Mouse (Mus musculus): ENCODE measurements around the gene Zfp366. TPM values are rescaled to one million over a fixed set of nuclear protein-coding genes. Genes with fewer than 3 reads are reported as not detected.

The Zfp366 gene
- polyA plus RNA-seq, 1 experiment from 2014 or later: 0.11 TPM

GRCm38 (mm10) chr13:99210837-99211236 lies 26.2 kb downstream of the Zfp366 start:
- H3K9me3 ChIP-seq (replicated peaks; ENCODE audit: control insufficient read depth, low read length): no peaks in the 10 kb centered on the region
- no peak for ATAC-seq (replicated peaks; ENCODE audit: insufficient number of reproducible peaks, low FRiP score, low TSS enrichment)

GRCm38 (mm10) chr13:99212976-99213375 lies 28.4 kb downstream of the Zfp366 start:
- Histone ChIP-seq H3K9ac (ENCODE audit: low read depth, low read length) (no peak overlapping the region), H3K4me3 (ENCODE audit: low read depth, low read length) (no peak overlapping the region), H3K4me2 (peak overlapping the region; percentile 14), H3K27me3 (ENCODE audit: control insufficient read depth, insufficient read depth, low read length) (no peaks in the 10 kb centered on the region), H3K36me3 (ENCODE audit: control insufficient read depth, insufficient read depth, low read length) (no peaks in the 10 kb centered on the region), H3K4me1 (ENCODE audit: control insufficient read depth, insufficient read depth, low read length) (peaks cover 5% of the 10 kb centered on the region; the same call in 1 of the 2 replicates), H3K27ac (ENCODE audit: low read depth, low read length) (no peak overlapping the region), H3K9me3 (replicated peaks; ENCODE audit: control insufficient read depth, low read length) (no peaks in the 10 kb centered on the region)
- WGBS (ENCODE audit: insufficient replicate concordance): 27% methylated on average over 5 of the region's 5 CpGs
- ATAC-seq (replicated peaks; ENCODE audit: insufficient number of reproducible peaks, low FRiP score, low TSS enrichment): no peak

More at GRCm38 (mm10) chr13:99210837-99211236, 26.2 kb downstream of the Zfp366 start:
- no peak overlapping the region for H3K9ac ChIP-seq (ENCODE audit: low read depth, low read length)
- H3K36me3 ChIP-seq (ENCODE audit: control insufficient read depth, insufficient read depth, low read length): no peaks in the 10 kb centered on the region
- H3K27me3 ChIP-seq (ENCODE audit: control insufficient read depth, insufficient read depth, low read length): no peaks in the 10 kb centered on the region
- 70% methylated on average over 5 of the region's 5 CpGs for WGBS (ENCODE audit: insufficient replicate concordance)
- H3K4me3 ChIP-seq (ENCODE audit: low read depth, low read length): no peak overlapping the region
- H3K4me2 ChIP-seq: no peak overlapping the region
- no peaks in the 10 kb centered on the region for H3K4me1 ChIP-seq (ENCODE audit: control insufficient read depth, insufficient read depth, low read length)
- no peak overlapping the region for H3K27ac ChIP-seq (ENCODE audit: low read depth, low read length)

GRCm38 (mm10) chr13:99216005-99216404 lies 31.4 kb downstream of the Zfp366 start:
- no peak overlapping the region for H3K27ac ChIP-seq (ENCODE audit: low read depth, low read length)
- H3K36me3 ChIP-seq (ENCODE audit: control insufficient read depth, insufficient read depth, low read length): no peaks in the 10 kb centered on the region
- no peak overlapping the region for H3K4me3 ChIP-seq (ENCODE audit: low read depth, low read length)
- 75% methylated on average over 2 of the region's 2 CpGs for WGBS (ENCODE audit: insufficient replicate concordance)
- no peak overlapping the region for H3K4me2 ChIP-seq
- no peaks in the 10 kb centered on the region for H3K27me3 ChIP-seq (ENCODE audit: control insufficient read depth, insufficient read depth, low read length)
- no peak overlapping the region for H3K9ac ChIP-seq (ENCODE audit: low read depth, low read length)
- ATAC-seq (replicated peaks; ENCODE audit: insufficient number of reproducible peaks, low FRiP score, low TSS enrichment): no peak
- peaks cover 5% of the 10 kb centered on the region; the same call in 1 of the 2 replicates for H3K4me1 ChIP-seq (ENCODE audit: control insufficient read depth, insufficient read depth, low read length)
- no peaks in the 10 kb centered on the region for H3K9me3 ChIP-seq (replicated peaks; ENCODE audit: control insufficient read depth, low read length)

GRCm38 (mm10) chr13:99217984-99218383 lies 33.4 kb downstream of the Zfp366 start:
- ATAC-seq (replicated peaks; ENCODE audit: insufficient number of reproducible peaks, low FRiP score, low TSS enrichment): no peak
- Histone ChIP-seq H3K9me3 (replicated peaks; ENCODE audit: control insufficient read depth, low read length) (no peaks in the 10 kb centered on the region), H3K4me3 (ENCODE audit: low read depth, low read length) (no peak overlapping the region), H3K36me3 (ENCODE audit: control insufficient read depth, insufficient read depth, low read length) (no peaks in the 10 kb centered on the region), H3K27ac (ENCODE audit: low read depth, low read length) (no peak overlapping the region), H3K4me2 (no peak overlapping the region), H3K4me1 (ENCODE audit: control insufficient read depth, insufficient read depth, low read length) (peaks cover 5% of the 10 kb centered on the region; the same call in 1 of the 2 replicates), H3K27me3 (ENCODE audit: control insufficient read depth, insufficient read depth, low read length) (no peaks in the 10 kb centered on the region), H3K9ac (ENCODE audit: low read depth, low read length) (no peak overlapping the region)
- 34% methylated on average over 4 of the region's 4 CpGs for WGBS (ENCODE audit: insufficient replicate concordance)

- no peaks in the 10 kb centered on the region for H3K27me3 ChIP-seq (ENCODE audit: control insufficient read depth, insufficient read depth, low read length)
- 86% methylated on average over 4 of the region's 4 CpGs for WGBS (ENCODE audit: insufficient replicate concordance)
- no peaks in the 10 kb centered on the region for H3K36me3 ChIP-seq (ENCODE audit: control insufficient read depth, insufficient read depth, low read length)
- H3K27ac ChIP-seq (ENCODE audit: low read depth, low read length): no peak overlapping the region
- no peak overlapping the region for H3K9ac ChIP-seq (ENCODE audit: low read depth, low read length)
- H3K4me3 ChIP-seq (ENCODE audit: low read depth, low read length): no peak overlapping the region
- H3K4me1 ChIP-seq (ENCODE audit: control insufficient read depth, insufficient read depth, low read length): peaks cover 5% of the 10 kb centered on the region; the same call in 1 of the 2 replicates
- no peak overlapping the region for H3K4me2 ChIP-seq
- H3K9me3 ChIP-seq (replicated peaks; ENCODE audit: control insufficient read depth, low read length): no peaks in the 10 kb centered on the region
- ATAC-seq (replicated peaks; ENCODE audit: insufficient number of reproducible peaks, low FRiP score, low TSS enrichment): no peak
Observed at GRCm38 (mm10) chr13:99219586-99219985, 35.0 kb downstream of the Zfp366 start.

GRCm38 (mm10) chr13:99221996-99222395 lies 37.4 kb downstream of the Zfp366 start:
- no peak for ATAC-seq (replicated peaks; ENCODE audit: insufficient number of reproducible peaks, low FRiP score, low TSS enrichment)
- peaks cover 7% of the 10 kb centered on the region for H3K4me1 ChIP-seq (ENCODE audit: control insufficient read depth, insufficient read depth, low read length)
- no peak overlapping the region for H3K27ac ChIP-seq (ENCODE audit: low read depth, low read length)
- no peaks in the 10 kb centered on the region for H3K36me3 ChIP-seq (ENCODE audit: control insufficient read depth, insufficient read depth, low read length)
- H3K9me3 ChIP-seq (replicated peaks; ENCODE audit: control insufficient read depth, low read length): no peaks in the 10 kb centered on the region
- H3K4me2 ChIP-seq: no peak overlapping the region
- no peak overlapping the region for H3K9ac ChIP-seq (ENCODE audit: low read depth, low read length)
- 82% methylated on average over 3 of the region's 3 CpGs for WGBS (ENCODE audit: insufficient replicate concordance)
- no peak overlapping the region for H3K4me3 ChIP-seq (ENCODE audit: low read depth, low read length)
- H3K27me3 ChIP-seq (ENCODE audit: control insufficient read depth, insufficient read depth, low read length): no peaks in the 10 kb centered on the region

GRCm38 (mm10) chr13:99222476-99222875 lies 37.9 kb downstream of the Zfp366 start:
- Histone ChIP-seq H3K9me3 (replicated peaks; ENCODE audit: control insufficient read depth, low read length) (no peaks in the 10 kb centered on the region), H3K36me3 (ENCODE audit: control insufficient read depth, insufficient read depth, low read length) (no peaks in the 10 kb centered on the region), H3K4me2 (no peak overlapping the region), H3K4me3 (ENCODE audit: low read depth, low read length) (no peak overlapping the region), H3K9ac (ENCODE audit: low read depth, low read length) (no peak overlapping the region), H3K27me3 (ENCODE audit: control insufficient read depth, insufficient read depth, low read length) (no peaks in the 10 kb centered on the region), H3K4me1 (ENCODE audit: control insufficient read depth, insufficient read depth, low read length) (peaks cover 11% of the 10 kb centered on the region), H3K27ac (ENCODE audit: low read depth, low read length) (no peak overlapping the region)
- no peak for ATAC-seq (replicated peaks; ENCODE audit: insufficient number of reproducible peaks, low FRiP score, low TSS enrichment)
- 79% methylated on average over 5 of the region's 5 CpGs for WGBS (ENCODE audit: insufficient replicate concordance)

- H3K4me3 ChIP-seq (ENCODE audit: low read depth, low read length): no peak overlapping the region
- ATAC-seq (replicated peaks; ENCODE audit: insufficient number of reproducible peaks, low FRiP score, low TSS enrichment): no peak
- H3K27me3 ChIP-seq (ENCODE audit: control insufficient read depth, insufficient read depth, low read length): no peaks in the 10 kb centered on the region
- no peaks in the 10 kb centered on the region for H3K9me3 ChIP-seq (replicated peaks; ENCODE audit: control insufficient read depth, low read length)
- WGBS (ENCODE audit: insufficient replicate concordance): 87% methylated on average over 8 of the region's 8 CpGs
- peaks cover 11% of the 10 kb centered on the region for H3K4me1 ChIP-seq (ENCODE audit: control insufficient read depth, insufficient read depth, low read length)
- no peaks in the 10 kb centered on the region for H3K36me3 ChIP-seq (ENCODE audit: control insufficient read depth, insufficient read depth, low read length)
- no peak overlapping the region for H3K9ac ChIP-seq (ENCODE audit: low read depth, low read length)
- H3K27ac ChIP-seq (ENCODE audit: low read depth, low read length): no peak overlapping the region
- H3K4me2 ChIP-seq: no peak overlapping the region
Observed at GRCm38 (mm10) chr13:99223321-99223884, 38.8 kb downstream of the Zfp366 start.

GRCm38 (mm10) chr13:99223917-99224316 lies 39.3 kb downstream of the Zfp366 start:
- H3K9me3 ChIP-seq (replicated peaks; ENCODE audit: control insufficient read depth, low read length): no peaks in the 10 kb centered on the region
- H3K4me1 ChIP-seq (ENCODE audit: control insufficient read depth, insufficient read depth, low read length): peaks cover 11% of the 10 kb centered on the region
- no peak overlapping the region for H3K9ac ChIP-seq (ENCODE audit: low read depth, low read length)
- H3K27me3 ChIP-seq (ENCODE audit: control insufficient read depth, insufficient read depth, low read length): no peaks in the 10 kb centered on the region
- ATAC-seq (replicated peaks; ENCODE audit: insufficient number of reproducible peaks, low FRiP score, low TSS enrichment): no peak
- no peak overlapping the region for H3K4me3 ChIP-seq (ENCODE audit: low read depth, low read length)
- no peak overlapping the region for H3K4me2 ChIP-seq
- no peaks in the 10 kb centered on the region for H3K36me3 ChIP-seq (ENCODE audit: control insufficient read depth, insufficient read depth, low read length)
- 88% methylated on average over 8 of the region's 8 CpGs for WGBS (ENCODE audit: insufficient replicate concordance)
- no peak overlapping the region for H3K27ac ChIP-seq (ENCODE audit: low read depth, low read length)
